Mouse (Mus musculus): ENCODE data around the gene Gdap1l1. TPM values are rescaled to one million over a fixed set of nuclear protein-coding genes. Genes with fewer than 3 reads are reported as not detected.
A peak's percentile ranks its signal among the peaks of the same experiment; 100 is the strongest.

The Gdap1l1 gene
- polyA plus RNA-seq (2014; fragmentation: Nextera tagmentation; extraction: Ambion mirVana), result 0.31 and 0.64 TPM in 2 replicates

GRCm38 (mm10) chr2:163438246-163438618 is at the start of gene Gdap1l1:
Gene Gdap1l1 (plus strand): TSS chr2:163438476.
- WGBS (ENCODE audit: insufficient replicate concordance), result 3% methylated on average over 16 of the region's 18 CpGs
- Histone ChIP-seq H3K4me2 (peak within 1 kb of the TSS; percentile 58), H3K27me3 (ENCODE audit: control insufficient read depth, insufficient read depth, low read length) (peaks cover 20% of the 10 kb centered on the region), H3K9me3 (replicated peaks; ENCODE audit: control insufficient read depth, low read length) (no peaks in the 10 kb centered on the region), H3K4me1 (ENCODE audit: control insufficient read depth, insufficient read depth, low read length) (peaks cover 7% of the 10 kb centered on the region; the same call in 1 of the 2 replicates), H3K4me3 (ENCODE audit: low read depth, low read length) (peak within 1 kb of the TSS; percentile 32), H3K9ac (ENCODE audit: low read depth, low read length) (no peak within 1 kb of the TSS), H3K27ac (ENCODE audit: low read depth, low read length) (no peak within 1 kb of the TSS), H3K36me3 (ENCODE audit: control insufficient read depth, insufficient read depth, low read length) (no peaks in the 10 kb centered on the region)
- no peak for ATAC-seq (replicated peaks; ENCODE audit: insufficient number of reproducible peaks, low FRiP score, low TSS enrichment)

DNA sequence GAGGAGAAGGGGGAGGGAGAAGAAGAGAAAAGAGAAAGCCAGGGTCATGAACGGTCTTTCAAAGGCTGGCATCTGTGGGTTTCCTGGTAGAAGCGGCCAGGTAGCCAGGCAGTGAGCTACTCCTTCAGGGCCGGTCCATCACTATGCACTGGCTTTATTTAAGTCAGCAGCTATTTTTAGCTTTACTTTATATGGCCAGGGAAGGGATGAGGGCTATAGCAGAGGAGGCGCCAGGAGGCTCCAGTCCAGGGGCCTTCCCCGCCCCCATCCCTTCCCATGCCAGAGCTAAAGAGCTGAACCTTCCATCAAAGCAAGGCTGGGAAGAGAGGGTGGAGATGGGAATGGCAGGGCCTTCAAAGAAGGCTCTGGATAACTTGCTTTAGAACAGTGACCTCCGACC is 45.8 kb upstream of the Gdap1l1 start:
- H3K27ac ChIP-seq (ENCODE audit: low read depth, low read length), result peak overlapping the region; percentile 92
- peak overlapping the region; percentile 72 for H3K9ac ChIP-seq (ENCODE audit: low read depth, low read length)
- no peaks in the 10 kb centered on the region for H3K9me3 ChIP-seq (replicated peaks; ENCODE audit: control insufficient read depth, low read length)
- no peaks in the 10 kb centered on the region for H3K27me3 ChIP-seq (ENCODE audit: control insufficient read depth, insufficient read depth, low read length)
- peak overlapping the region; percentile 76 for H3K4me2 ChIP-seq
- peaks cover 15% of the 10 kb centered on the region for H3K4me1 ChIP-seq (ENCODE audit: control insufficient read depth, insufficient read depth, low read length)
- peaks cover 3% of the 10 kb centered on the region; the same call in 1 of the 2 replicates for H3K36me3 ChIP-seq (ENCODE audit: control insufficient read depth, insufficient read depth, low read length)
- ATAC-seq (replicated peaks; ENCODE audit: insufficient number of reproducible peaks, low FRiP score, low TSS enrichment), result peak; percentile 68
- 35% methylated on average over 6 of the region's 6 CpGs for WGBS (ENCODE audit: insufficient replicate concordance)
- peak overlapping the region; percentile 62 for H3K4me3 ChIP-seq (ENCODE audit: low read depth, low read length)

DNA sequence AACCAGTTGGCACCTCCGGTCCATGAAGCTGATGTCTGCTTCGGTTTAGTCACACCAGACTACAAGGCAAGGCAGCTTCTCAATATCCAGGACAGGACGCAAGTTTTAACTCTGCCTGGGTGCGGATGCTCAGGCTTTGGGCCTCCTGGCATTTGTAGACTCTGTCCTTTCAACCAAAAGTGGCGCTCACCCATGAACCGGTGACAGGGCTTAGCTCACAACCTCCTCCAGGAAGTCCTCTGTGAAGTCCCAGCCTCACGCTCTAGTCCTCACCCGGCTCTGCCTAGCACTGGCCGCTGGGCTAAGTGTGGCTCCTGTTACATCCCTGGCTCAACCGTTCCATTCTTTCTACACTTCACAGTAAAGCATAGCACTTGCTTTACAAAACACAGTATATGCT is 45.0 kb upstream of the Gdap1l1 start:
- Histone ChIP-seq H3K9ac (ENCODE audit: low read depth, low read length) (peak overlapping the region; percentile 97), H3K4me3 (ENCODE audit: low read depth, low read length) (peak overlapping the region; percentile 62), H3K9me3 (replicated peaks; ENCODE audit: control insufficient read depth, low read length) (no peaks in the 10 kb centered on the region), H3K27ac (ENCODE audit: low read depth, low read length) (peak overlapping the region; percentile 92), H3K4me1 (ENCODE audit: control insufficient read depth, insufficient read depth, low read length) (peaks cover 20% of the 10 kb centered on the region; the same call in 1 of the 2 replicates), H3K27me3 (ENCODE audit: control insufficient read depth, insufficient read depth, low read length) (no peaks in the 10 kb centered on the region), H3K36me3 (ENCODE audit: control insufficient read depth, insufficient read depth, low read length) (peaks cover 3% of the 10 kb centered on the region; the same call in 1 of the 2 replicates), H3K4me2 (peak overlapping the region; percentile 76)
- no peak for ATAC-seq (replicated peaks; ENCODE audit: insufficient number of reproducible peaks, low FRiP score, low TSS enrichment)
- WGBS (ENCODE audit: insufficient replicate concordance), result 66% methylated on average over 10 of the region's 10 CpGs

GRCm38 (mm10) chr2:163393976-163394375 is 44.3 kb upstream of the Gdap1l1 start:
- peak overlapping the region; percentile 97 for H3K9ac ChIP-seq (ENCODE audit: low read depth, low read length)
- peak overlapping the region; percentile 76 for H3K4me2 ChIP-seq
- peaks cover 26% of the 10 kb centered on the region for H3K4me1 ChIP-seq (ENCODE audit: control insufficient read depth, insufficient read depth, low read length)
- WGBS (ENCODE audit: insufficient replicate concordance), result 38% methylated on average over 6 of the region's 6 CpGs
- H3K4me3 ChIP-seq (ENCODE audit: low read depth, low read length), result peak overlapping the region; percentile 62
- peaks cover under 1% of the 10 kb centered on the region; the same call in 1 of the 2 replicates for H3K36me3 ChIP-seq (ENCODE audit: control insufficient read depth, insufficient read depth, low read length)
- ATAC-seq (replicated peaks; ENCODE audit: insufficient number of reproducible peaks, low FRiP score, low TSS enrichment), result no peak
- no peaks in the 10 kb centered on the region for H3K27me3 ChIP-seq (ENCODE audit: control insufficient read depth, insufficient read depth, low read length)
- peak overlapping the region; percentile 92 for H3K27ac ChIP-seq (ENCODE audit: low read depth, low read length)
- H3K9me3 ChIP-seq (replicated peaks; ENCODE audit: control insufficient read depth, low read length), result no peaks in the 10 kb centered on the region

DNA sequence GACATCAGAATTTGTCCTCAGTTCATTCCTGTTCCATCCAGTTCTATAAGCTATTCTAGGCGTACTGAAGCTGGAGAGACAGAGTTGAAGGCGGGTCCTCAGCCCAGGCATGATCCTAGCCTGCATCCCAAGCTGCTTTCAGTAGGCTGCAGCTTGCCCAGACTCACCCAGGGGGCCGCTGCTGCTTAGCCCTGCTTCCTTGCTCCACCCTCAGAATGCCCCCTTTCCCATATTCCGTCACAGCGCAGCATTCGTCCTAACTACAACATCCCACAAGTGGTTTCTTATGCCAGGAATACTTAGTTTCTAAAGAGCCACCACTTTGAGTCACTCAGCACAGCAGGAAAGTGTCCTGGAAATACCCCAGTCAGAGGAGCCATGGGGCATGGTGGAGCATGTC is 43.3 kb upstream of the Gdap1l1 start:
- Histone ChIP-seq H3K4me2 (peak overlapping the region; percentile 76), H3K9me3 (replicated peaks; ENCODE audit: control insufficient read depth, low read length) (no peaks in the 10 kb centered on the region), H3K27me3 (ENCODE audit: control insufficient read depth, insufficient read depth, low read length) (no peaks in the 10 kb centered on the region), H3K9ac (ENCODE audit: low read depth, low read length) (peak overlapping the region; percentile 97), H3K27ac (ENCODE audit: low read depth, low read length) (peak overlapping the region; percentile 92), H3K36me3 (ENCODE audit: control insufficient read depth, insufficient read depth, low read length) (no peaks in the 10 kb centered on the region; the same call in 1 of the 2 replicates), H3K4me3 (ENCODE audit: low read depth, low read length) (peak overlapping the region; percentile 62), H3K4me1 (ENCODE audit: control insufficient read depth, insufficient read depth, low read length) (peaks cover 33% of the 10 kb centered on the region)
- ATAC-seq (replicated peaks; ENCODE audit: insufficient number of reproducible peaks, low FRiP score, low TSS enrichment), result no peak
- 39% methylated on average over 6 of the region's 6 CpGs for WGBS (ENCODE audit: insufficient replicate concordance)

DNA sequence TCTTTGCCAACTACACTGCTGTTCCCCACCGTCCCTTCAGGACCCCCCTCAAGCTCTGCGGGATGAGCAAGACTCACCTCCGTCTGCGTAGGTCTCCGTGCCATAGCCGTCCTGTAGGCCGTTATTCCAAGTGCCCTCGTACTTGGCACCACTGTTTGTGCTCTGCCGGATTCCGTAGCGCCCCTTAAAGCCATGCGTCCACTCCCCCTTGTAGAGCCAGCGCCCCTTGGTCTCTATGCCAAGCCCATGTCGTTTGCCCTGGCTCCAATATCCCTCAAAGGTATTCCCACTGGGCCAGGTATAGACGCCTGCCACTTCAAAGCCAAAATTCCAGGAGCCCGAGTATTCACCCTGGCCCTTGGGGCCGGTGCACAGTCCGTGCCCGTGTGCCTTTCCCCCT is 41.2 kb upstream of the Gdap1l1 start:
- Histone ChIP-seq H3K4me2 (peak overlapping the region; percentile 76), H3K27ac (ENCODE audit: low read depth, low read length) (peak overlapping the region; percentile 92), H3K9me3 (replicated peaks; ENCODE audit: control insufficient read depth, low read length) (no peaks in the 10 kb centered on the region), H3K27me3 (ENCODE audit: control insufficient read depth, insufficient read depth, low read length) (no peaks in the 10 kb centered on the region), H3K4me1 (ENCODE audit: control insufficient read depth, insufficient read depth, low read length) (peaks cover 21% of the 10 kb centered on the region), H3K4me3 (ENCODE audit: low read depth, low read length) (peak overlapping the region; percentile 62), H3K36me3 (ENCODE audit: control insufficient read depth, insufficient read depth, low read length) (no peaks in the 10 kb centered on the region), H3K9ac (ENCODE audit: low read depth, low read length) (peak overlapping the region; percentile 97)
- 58% methylated on average over 19 of the region's 19 CpGs for WGBS (ENCODE audit: insufficient replicate concordance)
- ATAC-seq (replicated peaks; ENCODE audit: insufficient number of reproducible peaks, low FRiP score, low TSS enrichment), result no peak; the same call in 1 of the 2 replicates

- peak within 1 kb of the TSS; percentile 62 for H3K4me3 ChIP-seq (ENCODE audit: low read depth, low read length)
- no peaks in the 10 kb centered on the region for H3K9me3 ChIP-seq (replicated peaks; ENCODE audit: control insufficient read depth, low read length)
- H3K27me3 ChIP-seq (ENCODE audit: control insufficient read depth, insufficient read depth, low read length), result no peaks in the 10 kb centered on the region
- 5% methylated on average over 10 of the region's 10 CpGs for WGBS (ENCODE audit: insufficient replicate concordance)
- H3K4me2 ChIP-seq, result peak within 1 kb of the TSS; percentile 76
- H3K9ac ChIP-seq (ENCODE audit: low read depth, low read length), result peak within 1 kb of the TSS; percentile 97
- H3K36me3 ChIP-seq (ENCODE audit: control insufficient read depth, insufficient read depth, low read length), result no peaks in the 10 kb centered on the region
- H3K4me1 ChIP-seq (ENCODE audit: control insufficient read depth, insufficient read depth, low read length), result peaks cover 21% of the 10 kb centered on the region
- H3K27ac ChIP-seq (ENCODE audit: low read depth, low read length), result peak within 1 kb of the TSS; percentile 92
- peak; percentile 84 for ATAC-seq (replicated peaks; ENCODE audit: insufficient number of reproducible peaks, low FRiP score, low TSS enrichment)
These were observed 40.4 kb upstream of the Gdap1l1 start, which contains the start of gene Jph2 for GRCm38 (mm10) chr2:163397905-163398304. Gene Jph2 (minus strand): TSS chr2:163397993.

DNA sequence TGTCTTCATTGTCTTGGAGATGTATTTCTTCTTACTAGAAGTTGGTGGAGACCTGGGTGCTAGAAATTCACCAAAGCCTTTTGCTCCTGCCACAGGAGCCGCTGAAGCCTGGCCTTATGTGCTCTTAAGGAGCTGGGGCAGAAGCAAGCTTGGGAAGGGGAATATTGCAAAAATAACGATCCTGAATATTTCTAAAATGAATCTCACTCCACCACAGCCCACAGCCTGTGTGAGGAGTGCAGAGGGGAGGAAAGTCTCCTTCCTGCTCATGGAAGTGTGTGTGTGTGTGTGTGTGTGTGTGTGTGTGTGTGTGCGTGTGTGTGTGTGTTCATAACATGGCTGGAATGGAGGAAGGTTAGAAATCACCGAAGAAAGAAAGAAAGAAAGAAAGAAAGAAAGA is 39.5 kb upstream of the Gdap1l1 start:
- 67% methylated on average over 4 of the region's 4 CpGs for WGBS (ENCODE audit: insufficient replicate concordance)
- H3K27ac ChIP-seq (ENCODE audit: low read depth, low read length), result peak overlapping the region; percentile 92
- no peaks in the 10 kb centered on the region for H3K36me3 ChIP-seq (ENCODE audit: control insufficient read depth, insufficient read depth, low read length)
- H3K4me1 ChIP-seq (ENCODE audit: control insufficient read depth, insufficient read depth, low read length), result peaks cover 18% of the 10 kb centered on the region
- peak overlapping the region; percentile 62; the same call in 1 of the 2 replicates for H3K4me3 ChIP-seq (ENCODE audit: low read depth, low read length)
- H3K9ac ChIP-seq (ENCODE audit: low read depth, low read length), result peak overlapping the region; percentile 97
- no peak for ATAC-seq (replicated peaks; ENCODE audit: insufficient number of reproducible peaks, low FRiP score, low TSS enrichment)
- peak overlapping the region; percentile 76 for H3K4me2 ChIP-seq
- no peaks in the 10 kb centered on the region for H3K27me3 ChIP-seq (ENCODE audit: control insufficient read depth, insufficient read depth, low read length)
- no peaks in the 10 kb centered on the region for H3K9me3 ChIP-seq (replicated peaks; ENCODE audit: control insufficient read depth, low read length)

DNA sequence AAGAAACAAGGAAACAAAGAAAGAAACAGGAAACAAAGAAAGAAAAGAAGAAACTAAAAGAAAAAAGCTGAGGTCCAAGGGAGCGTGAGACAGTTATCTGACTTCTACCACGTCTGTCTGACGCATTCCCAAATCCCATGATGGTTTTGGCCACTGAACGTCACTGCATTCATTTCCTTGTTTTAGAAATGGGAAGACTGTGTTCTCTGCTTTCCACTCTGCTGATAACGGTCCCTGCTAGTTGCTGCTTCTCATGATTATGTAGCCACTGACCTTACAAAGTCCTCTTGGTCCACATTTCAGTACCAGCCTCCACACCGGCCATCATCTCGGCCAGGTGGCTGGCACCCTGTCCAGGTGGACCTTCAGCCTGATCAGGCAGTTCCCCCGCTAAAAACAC is 39.1 kb upstream of the Gdap1l1 start:
- H3K4me2 ChIP-seq, result peak overlapping the region; percentile 22; the same call in 1 of the 2 replicates
- no peaks in the 10 kb centered on the region for H3K36me3 ChIP-seq (ENCODE audit: control insufficient read depth, insufficient read depth, low read length)
- no peaks in the 10 kb centered on the region for H3K27me3 ChIP-seq (ENCODE audit: control insufficient read depth, insufficient read depth, low read length)
- H3K4me3 ChIP-seq (ENCODE audit: low read depth, low read length), result no peak overlapping the region
- peaks cover 18% of the 10 kb centered on the region for H3K4me1 ChIP-seq (ENCODE audit: control insufficient read depth, insufficient read depth, low read length)
- 43% methylated on average over 8 of the region's 8 CpGs for WGBS (ENCODE audit: insufficient replicate concordance)
- H3K27ac ChIP-seq (ENCODE audit: low read depth, low read length), result peak overlapping the region; percentile 92
- H3K9me3 ChIP-seq (replicated peaks; ENCODE audit: control insufficient read depth, low read length), result no peaks in the 10 kb centered on the region
- 0 out of 2 replicates have a peak overlapping the region, but pooled peaks have one; percentile 16 for H3K9ac ChIP-seq (ENCODE audit: low read depth, low read length)
- ATAC-seq (replicated peaks; ENCODE audit: insufficient number of reproducible peaks, low FRiP score, low TSS enrichment), result no peak

Data from heart, embryonic 11.5 days (tissue).